Mouse (Mus musculus) kidney, adult 2 months (tissue): Measurements from ENCODE around the gene Ofd1.

Source experiments
- CTCF ChIP-seq: fragments of 200-500 bp; conservative IDR thresholded peaks from 2 replicates; pipeline ENCODE4 v1.5.1; 2011; ENCODE audit warnings: low read depth, mild to moderate bottlenecking, control low read depth, low read length, moderate library complexity, mixed read lengths; ENCODE audit not compliant: insufficient read depth, insufficient read length
- POLR2A ChIP-seq: fragments of 200-500 bp; IDR thresholded peaks from one replicate; pipeline ENCODE4 v1.6.1; 2011; ENCODE audit warnings: low read depth, low read length, control low read depth

DNA sequence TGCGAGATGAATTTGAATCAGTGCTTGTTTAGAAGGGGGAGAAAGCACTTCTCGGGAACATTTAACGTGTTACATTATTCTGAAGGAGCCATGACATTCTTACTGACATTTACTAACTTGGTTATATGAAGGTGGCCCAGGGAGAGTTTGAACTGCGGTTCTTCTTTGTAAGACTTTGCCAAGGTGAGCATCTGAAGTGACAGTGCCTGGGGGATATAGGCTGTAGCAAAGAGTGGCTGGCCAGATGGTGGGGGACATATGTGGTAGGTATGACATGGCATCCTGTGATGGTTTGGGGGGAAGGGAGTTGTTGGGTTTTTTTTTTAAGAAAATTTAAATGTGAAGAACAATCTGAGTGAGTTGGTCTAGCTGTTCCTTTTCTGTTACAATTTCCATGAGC is 91.9 kb downstream of the Ofd1 start:
- TF ChIP-seq POLR2A (no peak), CTCF (no peak)
